Mouse (Mus musculus) lung, adult 2 months (tissue): ENCODE results near the gene Ptar1.

ENCODE experiments used
- CTCF ChIP-seq: fragments of 200-500 bp; IDR thresholded peaks from 2 replicates; pipeline ENCODE4 v1.5.1; 2011; ENCODE audit warnings: mild to moderate bottlenecking, low read length, control low read depth; ENCODE audit not compliant: insufficient read depth
- POLR2A ChIP-seq: fragments of 200-500 bp; IDR thresholded peaks from 2 replicates; pipeline ENCODE4 v1.6.1; 2011; ENCODE audit warnings: low read depth, mild to moderate bottlenecking, control low read depth, low read length, borderline replicate concordance; ENCODE audit errors: extremely low read depth

GRCm38 (mm10) chr19:23668142-23668655, 19.0 kb upstream of the Ptar1 start:
- TF ChIP-seq CTCF (no peak), POLR2A (no peak)
